Mouse (Mus musculus) testis, adult 2 months (tissue): ENCODE results near the gene Sarnp.

Source experiments
- CTCF ChIP-seq: fragments of 200-500 bp; IDR thresholded peaks from 2 replicates; pipeline ENCODE4 v1.5.1; 2012; ENCODE audit warnings: low read depth, mild to moderate bottlenecking, inconsistent platforms, low read length, moderate library complexity; ENCODE audit not compliant: control insufficient read depth, insufficient read depth, insufficient replicate concordance
- POLR2A ChIP-seq: fragments of 200-500 bp; IDR thresholded peaks from 2 replicates; pipeline ENCODE4 v1.6.1; 2012; ENCODE audit warnings: low read depth, mild to moderate bottlenecking, inconsistent platforms, low read length, moderate library complexity; ENCODE audit not compliant: control insufficient read depth

DNA sequence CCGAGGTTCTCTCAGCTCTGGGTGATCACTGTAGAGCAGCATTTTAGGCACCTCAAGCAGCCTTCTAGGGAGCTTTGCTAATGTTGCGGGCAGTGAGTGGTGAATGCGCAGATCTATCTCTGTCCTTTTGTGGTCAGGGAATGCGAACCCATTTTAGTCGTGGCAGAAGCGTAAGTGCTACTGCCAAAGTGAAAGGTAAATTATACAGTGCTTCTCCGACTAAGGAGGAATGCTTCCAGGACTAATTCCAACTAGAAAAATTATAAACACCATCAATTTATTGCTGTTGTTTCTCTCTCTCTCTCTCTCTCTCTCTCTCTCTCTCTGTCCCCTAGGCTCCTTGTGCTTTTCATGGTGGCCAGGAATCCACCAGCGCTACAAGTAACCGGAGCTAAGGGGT, 106.8 kb downstream of the Sarnp start, which contains the start of gene Bloc1s1:
- no peak for TF ChIP-seq CTCF
- TF ChIP-seq POLR2A = no peak
